Mouse (Mus musculus) heart, adult 18-20 months (tissue): ENCODE results near the gene Myo3b. TPM values are rescaled to one million over a fixed set of nuclear protein-coding genes. Genes with fewer than 3 reads are reported as not detected.
"Not testable (repeated sequence)": the region's sequence is repeated elsewhere in the genome, so short reads cannot be mapped to it uniquely, and the experiment has no call there.

Experiments used
- DNase-seq, 2 experiments: peaks; one replicate each; pipeline ENCODE4 v3.0.0; 2021 to 2022; ENCODE audit warnings: mixed read lengths in 1 of 2
- long read RNA-seq, 2 experiments: library from polyadenylated mRNA; stranded (forward); transcript quantifications; one replicate each; pipeline ENCODE4 v2.0.0; 2021
- total RNA-seq, 2 experiments: library from RNA; stranded (reverse); gene quantifications; 2 replicates each; pipeline ENCODE4 v1.2.3; 2021

Gene Myo3b
- under 1 TPM in 1 of 2 experiments, not detected in 1; 0.07 TPM for total RNA-seq
- long read RNA-seq, experiment 1: 0 reads
- long read RNA-seq, experiment 2: 0 reads

DNA sequence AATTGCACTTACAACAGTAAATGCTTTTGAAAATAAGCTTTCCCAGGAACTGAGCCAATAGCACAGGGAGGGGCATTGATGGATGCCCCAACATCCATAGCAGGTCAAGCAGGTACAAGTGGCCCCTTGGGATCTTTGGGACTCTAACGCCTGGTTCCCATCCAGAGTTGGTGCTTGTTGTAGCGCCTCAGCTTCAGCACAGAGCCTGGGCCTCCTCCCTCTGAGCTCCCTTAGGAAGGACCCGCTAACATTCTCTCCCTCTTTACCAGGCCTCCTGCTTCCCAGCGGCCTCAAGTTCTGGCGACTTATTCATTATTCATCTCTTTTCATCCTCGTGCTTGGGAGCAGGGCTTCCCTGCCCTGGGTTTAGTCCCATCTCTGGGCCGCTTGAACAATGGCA lies at the start of gene Myo3b:
Gene Myo3b, plus strand, starts transcription at position 375 of the 400 bp plus-strand sequence.
- no peak for DNase-seq

DNA sequence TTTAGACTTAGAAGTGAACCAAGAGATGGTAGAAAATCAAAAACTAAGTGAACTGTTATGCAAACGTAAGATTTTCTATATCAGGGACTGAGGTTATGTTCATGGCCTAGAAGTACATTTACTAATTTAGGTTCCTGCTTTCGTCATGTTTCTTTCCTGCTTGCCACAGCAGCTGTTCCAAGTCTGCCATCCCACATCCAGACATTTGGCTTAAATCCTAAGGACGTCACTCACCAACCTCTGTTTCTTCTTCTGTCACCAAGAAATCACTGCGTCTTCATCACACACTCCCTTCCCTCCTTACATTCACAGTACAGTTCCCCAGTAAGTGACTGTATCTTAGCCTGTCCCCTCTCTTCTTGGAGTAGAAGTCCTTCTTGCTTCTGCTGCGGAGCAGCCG lies 49.7 kb upstream of the Myo3b start:
- no peak for DNase-seq

DNA sequence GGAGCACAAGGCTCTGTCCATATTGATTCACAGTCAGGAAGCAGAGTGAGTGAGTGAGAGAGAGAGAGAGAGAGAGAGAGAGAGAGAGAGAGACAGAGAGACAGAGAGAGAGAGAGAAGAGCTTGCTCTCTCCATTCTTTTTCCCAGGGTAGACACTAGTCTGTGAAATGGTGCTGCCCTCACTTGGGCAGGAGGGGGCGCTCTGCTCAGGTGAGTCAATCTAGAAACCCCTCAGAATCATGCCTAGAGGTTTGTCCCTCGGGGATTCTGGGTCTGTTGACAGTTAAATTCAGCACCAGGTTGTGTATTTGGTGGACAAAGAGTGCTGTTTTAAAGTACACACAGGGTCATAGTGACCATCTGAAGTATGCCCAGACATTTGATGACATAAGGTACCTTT lies 48.3 kb upstream of the Myo3b start:
- no peak for DNase-seq

DNA sequence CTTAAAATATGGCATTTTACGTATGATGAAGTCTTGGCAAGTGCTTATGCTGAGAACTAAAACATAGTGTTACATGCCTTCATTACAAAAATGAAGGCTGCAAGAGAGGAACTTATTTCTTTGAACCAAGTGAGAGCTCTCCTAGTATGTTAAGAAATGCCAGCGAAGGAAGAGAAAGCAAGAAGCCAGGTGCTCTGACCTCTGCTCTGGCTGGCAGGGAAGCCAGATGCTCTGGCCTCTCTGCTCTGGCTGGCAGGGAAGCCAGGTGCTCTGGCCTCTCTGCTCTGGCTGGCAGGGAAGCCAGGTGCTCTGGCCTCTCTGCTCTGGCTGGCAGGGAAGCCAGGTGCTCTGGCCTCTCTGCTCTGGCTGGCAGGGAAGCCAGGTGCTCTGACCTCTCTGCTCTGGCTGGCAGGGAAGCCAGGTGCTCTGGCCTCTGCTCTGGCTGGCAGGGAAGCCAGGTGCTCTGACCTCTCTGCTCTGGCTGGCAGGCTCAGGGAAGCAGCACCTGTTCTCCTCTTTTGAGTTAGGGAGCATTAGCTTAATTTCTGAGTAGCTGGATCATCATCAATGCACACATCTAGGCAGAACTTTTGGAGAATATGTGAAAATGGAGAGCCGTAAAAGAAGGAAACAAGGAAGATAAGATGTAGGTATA lies 44.7 kb upstream of the Myo3b start:
- DNase-seq: not testable (repeated sequence)

DNA sequence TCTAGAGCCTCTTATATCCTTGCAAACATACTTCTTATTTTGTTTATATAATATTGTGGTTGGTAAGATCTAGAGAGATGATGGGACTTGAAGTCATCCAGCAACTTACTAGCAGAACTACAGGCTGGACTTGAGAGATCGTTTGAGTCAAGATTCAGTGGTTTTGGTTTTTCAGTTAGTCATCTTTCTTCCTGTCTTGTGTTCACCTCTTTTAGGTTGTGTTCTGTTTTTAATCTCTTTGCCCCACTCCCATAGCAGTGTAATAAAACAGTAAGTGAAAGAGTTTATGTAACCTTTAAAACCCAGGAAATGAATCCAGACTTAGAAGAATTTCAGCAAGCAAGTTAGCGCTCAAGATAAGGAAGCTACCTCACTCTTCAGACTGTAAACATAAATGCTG lies 44.1 kb upstream of the Myo3b start:
- DNase-seq: no peak

DNA sequence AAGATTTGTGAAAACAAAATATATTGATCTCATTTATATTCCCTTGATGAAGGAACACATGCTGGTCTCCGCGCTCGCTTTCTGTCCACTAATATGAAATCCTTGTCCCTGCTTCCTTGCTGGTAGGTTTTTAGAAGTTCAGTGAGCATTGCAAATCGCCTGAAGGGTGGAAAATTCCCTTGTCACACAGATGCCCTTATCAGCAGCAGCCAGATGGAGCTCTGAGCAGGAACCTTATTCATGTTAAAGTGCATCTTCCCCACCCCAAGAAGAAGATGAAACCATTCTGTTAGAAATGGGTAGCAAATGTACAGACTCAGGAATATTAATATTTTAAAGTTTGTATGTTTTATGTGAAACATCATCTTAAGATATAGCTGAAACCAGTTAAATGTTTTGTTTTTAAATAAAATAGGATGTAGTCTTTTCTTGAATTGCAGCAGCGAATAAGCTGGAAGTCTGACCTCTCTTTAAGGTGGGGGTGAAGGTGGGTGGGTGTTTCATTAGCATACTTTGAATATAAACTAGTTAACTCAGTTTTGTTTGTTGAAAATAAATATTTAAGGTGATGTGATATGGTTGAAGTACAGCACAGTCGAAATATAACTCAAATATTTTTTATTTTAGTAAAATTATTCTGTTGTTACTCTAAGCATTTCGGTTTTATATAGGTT lies 39.7 kb upstream of the Myo3b start:
- DNase-seq: no peak

DNA sequence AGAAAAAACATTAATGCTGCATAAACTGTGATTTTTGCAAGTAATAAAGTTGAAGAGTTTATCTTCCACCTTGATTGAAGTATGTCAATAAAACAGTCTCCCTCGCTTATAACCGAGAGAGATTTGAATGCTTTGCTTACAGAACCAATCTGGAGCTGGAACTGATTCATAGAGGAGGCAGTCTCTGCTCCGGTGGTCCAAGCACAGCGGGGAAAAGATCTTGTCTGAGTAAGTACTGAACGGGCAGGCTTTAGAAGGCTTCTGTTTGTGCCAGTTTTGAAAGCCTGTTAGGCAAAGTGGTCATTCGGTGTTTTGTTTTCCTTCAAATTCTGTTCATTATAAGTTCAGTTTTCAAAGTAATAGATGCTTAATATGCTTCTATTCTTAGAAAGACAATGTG lies 38.6 kb upstream of the Myo3b start:
- no peak for DNase-seq

DNA sequence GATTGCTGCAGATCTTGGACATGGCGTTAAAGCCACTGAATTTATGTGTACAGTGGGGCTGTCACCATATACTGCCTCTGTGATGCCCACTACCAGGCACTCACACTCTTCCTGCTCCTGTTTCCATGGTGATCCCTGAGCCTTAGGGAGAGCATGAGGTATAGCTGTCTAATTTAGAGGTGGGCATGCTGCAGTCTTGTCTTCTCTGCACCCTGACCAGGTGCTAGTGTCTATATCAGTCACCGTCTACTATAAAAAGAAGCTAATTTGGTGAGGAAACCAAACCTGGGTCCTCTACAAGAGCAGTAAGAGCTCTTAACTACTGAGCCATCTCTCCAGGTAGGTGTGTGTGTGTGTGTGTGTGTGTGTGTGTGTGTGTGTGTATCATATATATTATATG lies 32.4 kb upstream of the Myo3b start:
- DNase-seq: no peak

DNA sequence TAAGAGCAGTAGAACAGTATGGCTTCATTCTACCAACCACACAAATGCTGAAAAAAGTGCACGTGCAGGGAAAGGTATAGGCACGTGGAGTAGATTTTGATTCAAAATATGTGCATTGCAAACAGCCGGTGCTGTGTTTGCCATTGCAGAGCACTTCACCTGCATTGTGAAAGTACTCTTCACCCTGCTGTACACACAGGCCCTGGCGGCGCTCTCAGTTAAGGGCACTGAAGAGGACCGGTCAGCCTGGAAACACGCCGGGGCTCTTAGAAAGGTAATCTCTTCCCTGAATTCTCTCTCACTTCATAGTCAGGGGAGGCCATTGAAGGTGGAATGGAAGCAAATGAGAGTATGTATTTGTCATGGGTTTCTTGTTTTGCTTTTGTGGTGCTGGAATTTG lies 26.0 kb upstream of the Myo3b start:
- no peak for DNase-seq

DNA sequence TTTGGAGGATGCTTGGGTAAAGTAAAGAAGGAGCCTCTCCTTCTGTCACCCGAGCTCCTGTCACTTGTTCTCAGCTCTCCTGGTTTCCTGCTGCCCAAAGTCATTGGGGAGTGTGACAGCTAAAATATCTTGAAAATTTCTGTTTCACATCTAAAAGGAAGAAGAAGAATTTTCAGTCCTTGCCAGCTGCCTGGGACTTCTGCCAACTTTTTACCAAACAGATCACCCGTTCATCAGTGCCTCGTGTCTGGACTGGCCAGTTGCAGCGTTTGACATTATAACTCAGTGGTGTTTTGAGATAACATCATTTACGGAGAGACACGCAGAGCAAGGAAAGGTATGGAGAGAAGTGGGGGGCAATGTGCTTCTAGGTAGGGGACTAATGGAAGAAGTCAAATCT lies 20.7 kb upstream of the Myo3b start:
- DNase-seq: peak; percentile 21 to 43

DNA sequence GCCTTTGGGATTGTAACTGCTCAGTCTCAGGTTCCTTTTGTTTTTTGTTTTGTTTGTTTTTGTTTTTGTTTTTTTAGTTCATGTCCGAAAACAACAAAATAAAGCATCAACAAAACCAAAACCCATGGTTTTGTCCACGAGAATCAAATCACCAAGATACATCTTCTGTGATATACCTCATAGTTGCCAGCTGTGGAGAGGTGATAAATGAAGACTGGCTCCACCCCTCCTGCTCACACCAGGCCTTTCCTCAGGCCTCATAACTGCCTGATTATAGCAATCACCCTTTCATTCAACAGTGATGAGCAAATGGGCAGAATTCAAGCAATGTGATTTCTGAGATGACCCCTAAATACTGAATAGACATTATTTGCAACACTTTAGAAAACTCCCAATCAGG lies 14.5 kb upstream of the Myo3b start:
- no peak for DNase-seq

DNA sequence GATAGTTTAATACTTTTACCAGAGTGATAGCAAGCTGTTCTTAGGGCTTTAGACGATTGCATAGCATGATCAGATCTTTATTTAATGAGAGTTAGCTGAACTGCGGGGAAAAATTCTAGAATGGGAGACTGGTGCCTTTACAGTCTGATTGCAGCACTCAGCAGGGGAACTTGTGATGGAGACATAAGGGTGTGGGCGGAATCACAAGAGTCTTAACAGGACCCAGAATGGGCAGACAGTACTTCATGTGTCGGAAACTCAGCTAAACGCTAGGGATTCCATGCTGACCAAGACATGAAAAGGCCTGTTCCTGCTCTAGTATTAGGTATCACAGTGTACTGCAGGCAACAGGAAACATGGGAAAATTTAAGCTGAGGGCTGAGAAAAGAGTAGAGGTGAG lies 13.2 kb upstream of the Myo3b start:
- DNase-seq: no peak

DNA sequence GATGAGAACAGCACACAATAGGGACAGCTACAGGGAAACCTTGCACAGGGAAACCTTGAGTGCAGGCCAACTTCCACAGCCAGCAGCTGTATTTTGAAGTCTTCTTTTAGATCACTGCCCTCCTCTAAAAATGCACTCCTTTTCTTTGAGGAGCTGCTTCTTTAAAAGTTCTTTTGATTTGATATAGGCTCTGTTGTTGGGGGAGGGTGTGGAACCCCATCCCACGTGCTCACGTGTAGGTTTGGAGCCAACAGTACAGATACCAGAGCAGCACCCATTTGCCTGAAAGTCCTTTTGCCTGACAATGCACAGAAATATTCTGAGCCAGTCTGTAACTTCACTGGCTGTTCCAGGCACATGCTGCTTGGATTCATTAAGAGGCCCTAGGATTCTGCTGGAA lies 7.5 kb upstream of the Myo3b start:
- DNase-seq: no peak

DNA sequence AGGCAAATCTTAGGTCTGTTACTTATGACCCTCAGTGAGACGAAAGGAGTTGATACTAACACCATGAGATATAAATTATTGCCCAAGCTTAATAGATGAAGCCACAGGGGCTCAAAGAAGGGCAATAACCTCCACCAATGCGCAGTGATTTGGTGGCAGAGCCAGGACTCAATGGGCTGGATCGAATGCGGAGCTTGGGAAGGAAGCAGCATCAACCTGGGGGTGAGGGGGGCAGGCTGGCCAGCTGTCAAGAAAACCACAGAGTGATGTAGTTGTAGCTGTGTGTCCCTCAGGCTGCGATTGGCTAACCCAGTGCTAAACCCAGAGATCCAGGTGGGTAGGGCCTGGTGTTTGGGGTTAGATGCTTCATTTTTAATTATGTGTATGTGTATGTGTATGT lies 4.0 kb upstream of the Myo3b start:
- no peak for DNase-seq

DNA sequence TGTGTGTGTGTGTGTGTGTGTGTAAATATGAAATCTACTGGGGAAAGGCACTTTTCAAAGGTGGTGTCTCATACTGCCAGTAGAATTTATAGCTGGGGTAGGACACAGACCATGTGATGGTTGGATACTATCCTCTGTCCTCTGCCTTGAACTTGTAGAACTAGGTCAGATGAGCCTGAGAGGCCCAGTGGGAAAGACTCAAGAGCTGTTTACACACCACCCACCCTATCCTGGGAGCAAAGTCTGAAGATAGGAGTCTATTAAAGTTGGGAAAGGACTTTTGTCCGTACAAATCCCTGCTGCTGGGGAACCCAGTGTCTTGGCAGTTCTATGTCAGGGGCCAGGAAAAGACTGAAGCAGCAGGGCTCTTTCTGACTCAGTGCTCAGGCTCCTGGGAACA lies 3.6 kb upstream of the Myo3b start:
- DNase-seq: no peak

DNA sequence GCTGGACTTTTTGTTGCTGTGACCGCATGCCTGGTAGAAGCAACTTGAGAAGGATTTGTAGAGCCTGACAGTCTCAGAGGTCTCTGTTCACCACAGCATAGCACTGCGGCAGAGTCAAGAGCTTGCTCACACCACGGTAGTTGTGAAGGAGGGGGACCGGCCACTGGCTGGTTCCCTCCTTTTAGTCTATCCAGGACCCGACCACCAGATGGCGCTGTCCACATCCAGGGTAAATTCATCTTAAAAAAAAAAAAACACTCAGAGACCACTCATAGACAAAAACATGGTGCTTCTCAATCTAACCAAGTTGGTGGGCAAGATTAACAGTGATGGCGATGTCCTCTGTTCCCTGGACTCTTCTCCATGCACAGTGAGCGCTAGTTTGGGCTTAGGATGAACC lies 1.7 kb upstream of the Myo3b start:
- peak in 1 of 2 experiments; percentile 41 for DNase-seq

DNA sequence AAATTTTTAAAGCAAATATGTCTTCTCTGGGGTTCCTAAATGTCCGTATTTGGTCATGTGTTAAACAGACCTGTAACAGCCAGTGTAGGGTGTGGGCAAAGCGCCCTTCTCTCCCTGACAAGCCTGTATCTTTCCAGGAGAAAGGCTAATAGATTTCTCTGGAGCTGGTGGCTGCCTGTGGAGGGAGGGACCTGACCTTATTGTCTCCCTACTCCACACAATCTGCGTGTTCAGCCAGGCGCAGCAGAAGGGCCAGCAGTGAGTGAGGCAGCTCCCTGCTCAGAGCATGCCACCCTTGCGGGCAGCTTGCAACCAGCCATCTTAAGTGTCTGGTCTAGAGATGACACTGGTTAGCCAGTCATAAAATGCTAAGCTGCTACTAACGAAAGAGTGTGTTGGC lies 5.5 kb downstream of the Myo3b start:
- DNase-seq: no peak

DNA sequence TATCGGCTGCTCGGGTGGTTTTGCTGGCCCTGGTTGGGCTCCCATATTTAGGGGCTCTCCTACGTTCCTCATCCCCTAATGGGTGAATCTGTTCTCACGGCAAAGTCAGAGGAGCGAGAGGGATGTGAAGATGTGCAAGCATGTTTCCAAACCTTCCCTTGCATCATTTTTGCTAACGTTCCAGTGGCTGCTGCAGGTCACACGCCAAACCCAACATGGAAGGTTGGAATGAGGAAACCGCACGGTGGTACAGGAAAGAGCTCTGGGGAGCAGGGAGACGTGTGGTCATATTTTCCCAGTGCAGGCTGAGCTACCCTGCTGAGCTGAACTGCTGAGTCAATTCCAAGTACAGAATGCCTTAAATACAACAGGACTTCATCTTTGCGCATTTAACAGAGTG lies 8.9 kb downstream of the Myo3b start:
- DNase-seq: no peak

DNA sequence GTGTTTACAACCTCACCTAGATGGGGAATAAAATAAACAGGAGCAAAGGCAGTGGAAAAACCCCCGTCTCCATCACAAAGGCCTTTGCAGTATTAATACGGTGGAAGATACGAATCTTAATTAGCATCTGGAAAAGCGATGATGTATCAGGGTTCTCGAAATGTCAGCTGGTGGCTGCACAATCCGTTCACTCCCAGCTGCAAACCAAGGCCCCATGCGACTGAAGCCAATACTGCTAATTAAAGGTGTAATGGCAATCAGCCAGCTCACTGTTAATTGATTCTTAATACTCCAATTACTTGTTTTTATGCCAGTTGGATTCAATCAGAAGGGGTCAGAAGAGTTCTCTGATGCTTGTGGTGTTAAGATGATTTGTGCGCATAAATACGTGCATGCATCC lies 14.9 kb downstream of the Myo3b start:
- no peak for DNase-seq

DNA sequence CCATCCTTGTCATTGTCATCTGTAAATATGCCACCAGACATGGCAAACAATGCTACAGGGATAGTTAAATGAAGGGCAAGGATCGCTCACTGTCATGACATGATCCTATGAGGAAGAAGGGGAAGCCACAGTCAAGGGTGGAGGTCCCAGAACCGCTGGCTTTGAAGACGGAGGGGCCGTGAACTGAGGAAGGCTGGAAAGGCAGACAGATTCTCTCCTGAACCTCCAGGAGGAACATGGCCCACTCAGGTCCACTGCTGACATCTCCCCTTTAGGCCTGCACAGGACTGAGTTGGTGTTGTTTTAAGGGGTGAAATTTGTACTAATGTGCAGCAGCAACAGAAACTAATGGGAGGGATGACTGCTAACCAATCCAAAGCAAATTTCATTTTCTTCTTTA lies 19.3 kb downstream of the Myo3b start:
- DNase-seq: no peak

DNA sequence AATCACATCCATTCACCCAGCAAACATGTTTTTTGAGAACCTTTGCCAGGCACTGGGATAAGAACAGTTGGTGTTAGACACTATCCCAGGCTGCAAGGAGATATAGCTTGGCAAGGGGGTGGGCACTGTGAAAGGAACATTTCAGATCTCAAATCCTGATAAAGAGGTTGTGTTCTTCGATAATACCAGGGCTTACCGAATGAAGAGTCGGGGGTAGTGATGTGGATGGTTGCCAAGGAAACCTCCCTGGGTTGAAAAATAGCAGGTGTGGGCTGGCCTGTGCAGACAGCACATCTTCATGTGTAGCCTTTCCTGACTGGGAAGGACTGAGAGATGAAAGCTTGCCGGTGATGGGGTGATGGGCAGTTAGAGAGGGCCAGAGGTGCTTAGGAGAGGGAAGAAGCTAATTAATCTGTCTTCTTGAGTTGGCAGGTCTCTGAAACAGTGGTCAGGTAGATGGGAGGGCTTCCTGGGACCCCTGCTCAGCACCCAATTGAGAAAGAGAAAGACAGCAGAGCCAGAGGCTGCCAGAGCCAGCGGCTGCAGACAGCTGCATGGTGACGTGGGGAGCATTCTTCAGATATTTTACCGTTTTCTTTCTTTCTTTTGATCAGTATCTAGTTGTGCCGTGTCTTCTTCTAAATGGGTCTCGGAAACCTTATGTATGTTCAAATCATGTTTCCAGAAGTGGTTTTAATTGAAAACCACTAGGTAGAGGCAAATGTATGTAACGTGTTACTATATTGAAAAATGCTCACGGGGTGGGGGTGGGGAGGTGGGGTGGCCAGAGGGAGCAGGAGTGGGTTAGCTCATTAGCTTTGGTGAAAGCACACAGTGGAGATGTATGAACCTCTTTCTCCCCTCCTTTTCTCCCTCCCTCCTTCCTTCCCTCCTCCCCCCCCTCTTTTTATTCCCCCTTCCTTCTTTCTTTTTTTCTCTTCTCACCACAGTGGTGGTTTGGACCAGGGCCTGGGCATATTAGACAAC lies 21.7 kb downstream of the Myo3b start:
- DNase-seq: no peak

DNA sequence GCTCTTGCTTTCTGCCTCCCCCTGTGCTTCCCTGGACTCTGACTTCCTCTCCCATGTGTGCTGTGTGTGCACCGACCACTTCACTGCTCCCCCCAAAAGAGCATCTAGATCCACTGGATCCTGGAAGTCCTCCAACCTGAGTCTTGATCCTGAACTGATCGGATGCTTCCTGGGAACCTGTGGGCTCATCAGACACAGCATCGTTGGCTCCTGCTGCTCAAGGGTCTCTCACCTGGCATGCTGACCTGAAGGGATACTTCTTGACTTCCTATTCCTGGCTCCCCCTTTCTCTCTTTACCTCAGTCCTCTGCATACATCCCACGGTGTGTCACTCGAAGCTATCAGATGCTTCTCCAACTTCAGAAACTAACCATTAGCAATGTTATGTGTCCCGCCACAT lies 26.2 kb downstream of the Myo3b start:
- no peak for DNase-seq

DNA sequence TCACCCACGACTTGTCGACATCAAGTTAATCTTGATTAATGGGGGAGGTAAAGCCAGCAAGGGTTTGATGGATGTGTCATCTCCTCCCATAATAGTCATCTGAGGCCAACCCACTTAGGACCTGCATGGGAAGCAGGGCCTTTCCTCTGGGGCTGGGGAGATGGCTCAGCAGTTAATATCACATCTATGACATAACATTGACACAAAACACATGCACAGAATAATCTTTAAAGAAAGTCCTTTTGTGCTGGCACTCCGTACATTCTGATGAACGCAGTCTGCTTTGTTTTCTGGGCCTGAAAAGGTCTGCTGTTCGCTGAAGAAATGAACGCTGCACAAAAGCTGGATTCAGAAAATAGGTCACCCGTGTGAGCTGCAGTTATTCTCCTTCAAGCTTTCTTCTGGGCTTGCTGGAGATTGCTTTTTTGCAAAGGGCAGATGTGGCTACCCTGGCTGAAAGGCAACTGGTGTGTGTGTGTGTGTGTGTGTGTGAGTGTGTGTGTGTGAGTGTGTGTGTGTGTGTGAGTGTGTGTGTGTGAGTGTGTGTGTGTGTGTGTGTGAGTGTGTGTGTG lies 26.9 kb downstream of the Myo3b start:
- no peak for DNase-seq
